Mouse (Mus musculus): ENCODE measurements around the gene Tmem9b.

The Tmem9b gene

GRCm38 (mm10) chr7:109690101-109690500, 62.6 kb downstream of the Tmem9b start:
- in situ Hi-C loops (cut with MseI, MboI) = no loop called here

DNA sequence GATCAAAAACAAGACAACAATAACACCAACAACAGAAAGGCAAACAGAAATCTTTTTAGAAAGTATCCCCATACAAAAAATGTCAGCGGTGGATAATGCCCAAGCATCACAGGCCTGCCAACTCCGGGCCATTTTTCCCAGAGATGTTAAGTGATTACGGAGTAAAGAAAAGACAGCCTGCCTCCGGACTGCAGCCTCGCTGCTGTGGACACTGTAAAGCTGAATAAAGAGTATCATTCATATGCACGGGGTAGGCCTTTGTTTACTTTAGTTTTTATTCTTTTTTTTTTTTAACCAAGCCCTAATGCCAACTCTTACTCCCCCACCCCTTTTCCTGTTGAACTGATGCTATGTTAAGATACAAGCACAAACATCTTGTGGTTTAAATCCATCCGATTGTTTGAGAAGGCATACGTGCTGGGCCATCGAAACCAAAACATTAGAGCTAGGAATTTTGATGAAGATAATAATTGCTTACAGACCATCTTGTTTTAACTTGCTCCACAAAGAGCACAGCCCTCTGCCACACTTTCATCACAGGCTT, 66.0 kb downstream of the Tmem9b start:
- in situ Hi-C loops (cut with MseI, MboI) = no loop called here

Measured in mouse trophoblast stem cell (cell line).